Mouse (Mus musculus) thymus, postnatal 4 days (tissue): ENCODE data around the gene Has3.
"Not testable (repeated sequence)": the region's sequence is repeated elsewhere in the genome, so short reads cannot be mapped to it uniquely, and the experiment has no call there.

Source experiments
- DNase-seq: peaks from one replicate; pipeline ENCODE4 v3.0.0; 2021

The Has3 gene

GRCm38 (mm10) chr8:106887336-106888189 lies 17.5 kb downstream of the Has3 start:
- peak; percentile 89 for DNase-seq

- DNase-seq, result no peak
Observed at GRCm38 (mm10) chr8:106888803-106889202, 18.8 kb downstream of the Has3 start.

- peak; percentile 65 for DNase-seq
Observed at GRCm38 (mm10) chr8:106892210-106892805, 22.3 kb downstream of the Has3 start.

- DNase-seq, result peak; percentile 81
Observed at GRCm38 (mm10) chr8:106892806-106893451, 22.9 kb downstream of the Has3 start.

- DNase-seq, result peak; percentile 92
Observed at GRCm38 (mm10) chr8:106893481-106894156, 23.6 kb downstream of the Has3 start, which contains the start of gene Utp4. Gene Utp4, plus strand, starts transcription at chr8:106893636.

GRCm38 (mm10) chr8:106899473-106899872 lies 29.4 kb downstream of the Has3 start:
- DNase-seq, result no peak

- DNase-seq, result peak; percentile 65
Observed at GRCm38 (mm10) chr8:106905727-106906480, 35.9 kb downstream of the Has3 start.

- DNase-seq, result no peak
Observed at GRCm38 (mm10) chr8:106906635-106907034, 36.6 kb downstream of the Has3 start.

- no peak for DNase-seq
Observed at GRCm38 (mm10) chr8:106907450-106907849, 37.4 kb downstream of the Has3 start.

- no peak for DNase-seq
Observed at GRCm38 (mm10) chr8:106908291-106908690, 38.2 kb downstream of the Has3 start.

GRCm38 (mm10) chr8:106913631-106914030 lies 43.6 kb downstream of the Has3 start:
- DNase-seq, result no peak

GRCm38 (mm10) chr8:106919721-106920394 lies 49.8 kb downstream of the Has3 start:
- DNase-seq, result no peak

GRCm38 (mm10) chr8:106920395-106920741 lies 50.3 kb downstream of the Has3 start:
- no peak for DNase-seq

- no peak for DNase-seq
Observed at GRCm38 (mm10) chr8:106924057-106924456, 54.0 kb downstream of the Has3 start.

GRCm38 (mm10) chr8:106924904-106925349 lies 54.9 kb downstream of the Has3 start:
- no peak for DNase-seq

GRCm38 (mm10) chr8:106925446-106925845 lies 55.4 kb downstream of the Has3 start:
- DNase-seq, result no peak

- DNase-seq, result peak; percentile 54
Observed at GRCm38 (mm10) chr8:106927247-106927646, 57.2 kb downstream of the Has3 start.

- DNase-seq, result not testable (repeated sequence)
Observed at GRCm38 (mm10) chr8:106928182-106928581, 58.1 kb downstream of the Has3 start.

- DNase-seq, result no peak
Observed at GRCm38 (mm10) chr8:106929155-106929913, 59.3 kb downstream of the Has3 start.

- DNase-seq, result no peak
Observed at GRCm38 (mm10) chr8:106929921-106930320, 59.9 kb downstream of the Has3 start.
